Mouse (Mus musculus) frontal cortex, adult (tissue): ENCODE measurements at regions not wholly inside any gene's neighbourhood (a gene's known extent, or its start where the extent isn't known, plus 50 kb on each side); places are given as distances from the start of the nearest gene placed in this dataset.

Experiments used
- ATAC-seq: cut with Nextera tagmentation; 2 replicates; pipeline ENCODE4 v1.9.2; 2017; ENCODE audit warnings: mild to moderate bottlenecking, moderate library complexity, mixed read lengths; ENCODE audit not compliant: low TSS enrichment

DNA sequence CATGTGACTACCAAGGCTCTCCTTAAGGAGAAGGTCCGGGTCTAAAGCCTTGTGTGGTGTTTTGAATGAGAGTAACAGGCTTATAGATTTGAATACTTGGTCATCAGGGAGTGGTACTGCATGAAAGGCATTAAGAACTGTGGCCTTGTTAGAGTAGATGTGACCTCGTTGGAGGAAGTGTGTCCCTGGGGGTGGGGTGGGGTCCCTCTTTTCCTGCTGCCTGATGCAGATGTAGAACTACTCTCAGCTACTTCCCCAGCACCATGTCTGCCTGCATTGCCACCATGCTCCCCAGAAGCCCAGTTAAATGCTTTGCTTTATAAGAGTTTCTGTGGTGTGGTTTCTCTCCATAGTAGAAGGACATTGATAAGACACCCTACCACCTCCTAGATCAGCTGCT, 367.9 kb downstream of the Cbln4 start:
- no peak for ATAC-seq

DNA sequence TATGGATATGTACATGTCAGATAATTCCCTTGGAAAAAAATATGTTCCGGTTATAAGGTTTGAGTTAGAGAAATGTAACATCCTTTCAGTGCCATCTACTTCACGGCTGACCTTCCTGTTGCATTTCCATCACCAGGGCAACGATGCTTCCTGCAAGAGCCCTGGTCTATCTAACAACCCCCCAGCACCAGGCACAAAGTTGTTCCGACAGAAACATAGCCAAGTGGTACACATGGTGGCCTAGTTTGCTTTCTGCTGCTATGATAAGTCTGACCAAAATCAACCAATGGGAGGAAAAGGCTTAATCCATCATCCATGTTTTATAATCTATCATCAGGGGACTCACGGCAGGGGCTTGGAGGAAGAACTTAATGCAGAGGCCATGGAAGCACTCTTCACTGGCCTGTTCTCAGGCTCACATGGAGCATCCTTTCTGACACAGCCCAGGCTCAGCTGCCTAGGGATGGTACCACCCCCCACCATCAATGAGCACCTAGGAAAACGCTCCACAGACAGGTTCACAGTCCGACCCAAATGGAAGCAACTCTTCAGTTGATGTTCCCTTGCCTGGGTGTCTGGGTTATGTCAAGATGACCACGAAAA, 372.2 kb downstream of the Cbln4 start:
- ATAC-seq: no peak

DNA sequence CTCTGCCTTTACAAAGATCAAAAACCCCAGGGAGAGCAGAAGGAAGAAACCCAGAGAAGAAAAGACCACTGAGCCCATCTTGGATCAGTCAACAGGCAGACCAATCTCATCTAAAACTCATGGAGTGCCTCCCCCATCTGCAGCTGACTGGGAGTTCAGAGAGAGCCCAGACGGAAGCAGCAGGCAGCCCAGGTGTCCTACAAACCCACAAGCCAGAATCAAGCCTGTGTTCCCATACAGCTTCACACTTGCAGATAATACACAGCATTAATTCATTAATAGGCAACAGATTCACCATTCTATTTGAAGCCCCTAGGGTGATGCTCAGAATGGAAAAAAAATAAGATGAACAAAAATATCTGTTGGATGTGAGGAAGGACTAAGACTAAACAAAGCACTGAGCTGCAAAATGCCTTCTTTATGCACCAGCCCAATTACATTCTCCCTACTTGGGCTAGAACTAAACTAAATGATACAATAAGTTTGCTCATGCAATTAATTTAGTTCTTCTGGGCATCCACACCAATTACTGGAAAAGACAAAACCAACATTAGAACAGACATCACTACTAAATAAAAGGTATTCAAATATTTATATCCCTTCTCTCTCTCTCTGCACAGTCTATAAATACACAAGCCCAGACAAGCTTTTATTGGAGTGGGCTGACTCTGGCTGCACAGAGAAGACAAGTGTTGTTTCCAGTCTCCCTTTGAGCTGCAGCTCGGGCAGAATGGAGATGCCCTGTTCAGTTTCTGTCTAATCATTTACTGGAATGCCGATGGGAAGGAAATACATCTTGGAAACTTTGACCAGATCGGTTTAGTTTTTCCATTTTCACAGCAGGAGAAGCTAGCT, 374.2 kb downstream of the Cbln4 start:
- ATAC-seq: no peak

DNA sequence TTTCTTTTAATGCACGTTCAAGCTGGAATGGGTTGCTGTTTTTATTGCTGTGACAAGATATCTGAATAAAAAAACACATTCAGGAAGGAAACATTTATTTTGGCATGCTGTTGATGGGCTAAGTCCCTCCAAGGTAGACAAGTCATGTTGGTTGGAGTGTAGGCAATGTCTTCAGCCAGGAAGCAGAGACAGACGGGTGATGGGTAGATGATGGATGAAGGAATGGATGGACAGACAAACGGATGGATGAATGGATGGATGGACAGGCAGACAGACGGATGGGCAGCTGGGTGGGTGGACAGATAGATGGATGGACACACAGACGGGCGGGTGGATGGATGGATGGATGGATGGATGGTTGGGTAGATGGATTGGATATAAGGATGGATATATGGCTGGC, 380.7 kb downstream of the Cbln4 start:
- no peak for ATAC-seq

DNA sequence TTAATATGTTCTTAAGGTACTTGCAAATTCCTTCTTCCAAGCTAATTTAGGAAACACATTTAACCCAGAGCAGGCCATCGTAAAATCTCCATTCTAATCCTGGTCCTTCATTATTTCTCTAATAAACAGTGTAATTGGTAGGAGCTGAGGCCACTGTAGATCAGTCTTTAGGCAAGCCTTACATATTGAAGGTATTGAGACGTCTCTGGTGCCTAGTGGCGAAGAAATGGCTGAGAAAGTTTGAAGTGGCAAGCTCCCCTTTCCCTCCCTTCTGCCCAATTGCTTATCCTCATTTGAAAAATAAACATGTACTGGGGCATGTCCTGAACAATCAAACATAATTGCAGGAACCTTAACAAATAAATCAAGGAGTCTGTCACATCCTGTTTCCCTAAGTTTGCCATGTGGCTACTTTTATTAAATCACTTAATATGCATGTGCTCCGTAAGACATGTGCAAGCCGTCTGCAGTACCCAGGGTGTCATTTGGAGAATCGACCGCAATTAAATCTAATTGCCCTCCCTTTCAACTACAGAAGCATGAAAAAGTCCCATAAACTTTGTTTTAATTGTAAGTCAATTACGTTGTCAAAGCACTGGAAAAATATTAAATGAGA, 381.3 kb downstream of the Cbln4 start:
- no peak for ATAC-seq

DNA sequence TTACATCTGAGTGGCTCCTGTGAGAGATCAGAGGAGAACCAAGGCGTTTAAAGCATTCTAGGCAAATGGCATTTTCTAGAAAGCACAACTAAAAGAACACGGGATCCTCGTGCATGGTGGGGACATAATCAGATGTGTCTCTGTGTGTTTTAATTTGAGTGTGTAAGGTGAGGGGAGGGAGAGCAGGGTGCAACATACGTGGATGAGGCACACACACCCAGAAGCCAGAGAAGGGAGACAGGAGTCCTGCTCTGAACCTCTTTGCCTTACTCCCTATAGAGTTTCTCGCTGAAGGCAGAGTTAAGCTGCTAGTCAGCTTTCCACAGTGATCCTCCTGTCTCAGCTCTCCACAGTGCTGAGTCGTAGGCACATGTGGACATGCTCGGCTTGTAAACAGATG, 386.1 kb downstream of the Cbln4 start:
- no peak for ATAC-seq

DNA sequence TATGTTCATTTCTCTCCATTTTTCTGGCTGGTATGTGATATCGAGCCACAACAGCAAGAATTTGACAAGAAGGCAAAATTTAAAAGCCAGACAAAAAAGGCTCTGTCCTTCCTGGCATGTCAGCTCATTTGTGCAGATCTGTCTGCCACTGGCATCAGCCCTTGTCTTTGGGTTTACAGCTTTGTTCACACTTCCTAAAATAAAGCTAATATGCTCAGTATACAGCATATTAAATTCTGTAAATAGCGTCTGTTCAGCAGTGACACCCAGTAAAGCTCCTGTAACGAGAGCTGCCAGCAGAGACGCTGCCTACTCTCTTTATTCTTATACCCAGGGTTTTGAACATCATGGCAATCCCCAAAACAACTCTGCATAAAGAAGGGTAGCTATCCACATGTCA, 401.5 kb downstream of the Cbln4 start:
- no peak for ATAC-seq

DNA sequence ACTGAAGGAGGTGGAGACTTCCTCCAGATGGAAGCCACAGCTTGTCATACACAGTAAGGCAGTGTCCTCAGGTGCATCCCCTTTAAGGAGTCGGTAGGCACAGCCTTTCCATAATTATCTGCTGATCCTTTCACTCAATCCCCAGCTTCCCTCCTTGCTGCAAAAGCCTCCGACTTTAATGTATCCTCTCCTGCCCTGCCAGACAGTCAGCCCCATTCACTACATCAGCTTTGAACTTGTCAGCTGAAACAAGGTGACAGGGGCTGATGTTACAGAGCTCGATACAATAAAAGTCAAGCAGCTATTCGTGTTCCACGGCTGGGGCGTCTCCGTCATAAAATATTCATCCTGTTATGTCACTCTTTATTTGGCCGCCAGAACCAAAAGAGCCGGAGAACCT, 402.8 kb downstream of the Cbln4 start:
- ATAC-seq: no peak

DNA sequence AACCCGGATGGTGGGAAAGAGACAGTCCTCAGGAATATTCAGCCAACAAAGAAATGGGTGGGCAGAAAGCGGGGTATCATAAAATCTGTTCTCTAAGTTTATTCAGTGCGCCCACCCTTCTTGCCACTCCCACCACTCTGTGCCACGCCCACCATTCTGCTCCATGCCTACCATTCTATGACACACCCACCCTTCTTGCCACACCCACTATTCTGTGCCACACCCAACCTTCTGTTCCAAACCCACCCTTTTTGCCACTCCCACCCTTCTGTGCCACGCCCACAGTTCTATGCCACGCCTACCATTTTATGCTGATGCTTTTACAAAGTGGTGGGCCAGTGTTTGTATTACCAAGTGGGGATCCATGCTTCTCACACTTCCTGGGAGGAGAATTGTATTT, 404.3 kb downstream of the Cbln4 start:
- ATAC-seq: no peak

DNA sequence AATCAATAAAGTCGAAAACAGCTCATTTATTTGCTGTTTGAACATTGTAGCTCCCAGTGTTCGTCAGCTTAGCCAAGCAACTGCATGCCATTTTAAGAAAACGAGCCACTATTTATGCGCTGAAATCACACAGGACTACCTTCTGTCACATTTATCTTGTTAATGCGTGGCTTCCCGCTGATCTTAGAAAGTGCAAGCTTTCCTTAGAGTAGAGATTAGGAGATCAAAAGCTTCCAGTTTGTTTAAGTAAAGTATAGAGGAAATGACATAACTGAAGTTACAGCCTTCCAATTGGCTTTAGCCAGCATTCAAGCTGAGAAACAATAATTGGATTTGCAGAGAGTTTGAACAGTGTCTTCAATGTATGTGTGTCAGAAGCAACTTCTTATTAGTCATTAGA, 406.4 kb downstream of the Cbln4 start:
- no peak for ATAC-seq

DNA sequence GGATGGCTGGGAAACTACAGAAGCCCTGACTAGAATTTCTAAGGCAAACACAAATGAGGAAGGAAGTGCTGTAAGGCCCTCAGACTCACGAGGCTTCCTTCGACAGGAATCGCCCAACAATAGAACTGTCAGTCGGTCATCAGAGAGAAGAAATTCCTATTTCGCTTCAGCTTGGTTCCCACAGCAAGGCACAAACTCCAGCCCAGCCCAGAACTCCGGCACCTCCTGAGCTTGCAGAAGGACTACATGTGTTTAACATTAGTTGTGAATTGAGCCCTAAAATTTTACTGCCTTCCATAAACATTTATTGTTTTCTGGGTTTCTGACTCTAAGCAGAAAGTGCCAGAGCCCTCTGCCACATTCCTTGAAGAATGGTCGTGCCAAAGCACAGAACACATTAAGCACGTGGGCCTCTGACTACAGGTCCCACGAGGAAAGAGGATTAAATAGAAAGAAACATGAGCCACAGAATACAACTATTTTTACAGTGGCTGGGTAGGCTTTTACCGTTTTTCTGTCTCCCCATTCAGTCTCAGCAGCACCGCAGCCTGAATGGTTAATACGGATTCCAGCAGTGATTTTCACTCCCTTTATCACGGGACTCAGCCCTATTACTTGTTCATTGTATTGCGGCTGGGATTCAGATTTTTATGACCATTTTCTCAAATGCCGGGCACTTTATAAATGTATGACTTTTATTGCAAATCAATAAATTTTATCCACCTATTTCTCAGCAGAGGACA, 409.7 kb downstream of the Cbln4 start:
- ATAC-seq: no peak

DNA sequence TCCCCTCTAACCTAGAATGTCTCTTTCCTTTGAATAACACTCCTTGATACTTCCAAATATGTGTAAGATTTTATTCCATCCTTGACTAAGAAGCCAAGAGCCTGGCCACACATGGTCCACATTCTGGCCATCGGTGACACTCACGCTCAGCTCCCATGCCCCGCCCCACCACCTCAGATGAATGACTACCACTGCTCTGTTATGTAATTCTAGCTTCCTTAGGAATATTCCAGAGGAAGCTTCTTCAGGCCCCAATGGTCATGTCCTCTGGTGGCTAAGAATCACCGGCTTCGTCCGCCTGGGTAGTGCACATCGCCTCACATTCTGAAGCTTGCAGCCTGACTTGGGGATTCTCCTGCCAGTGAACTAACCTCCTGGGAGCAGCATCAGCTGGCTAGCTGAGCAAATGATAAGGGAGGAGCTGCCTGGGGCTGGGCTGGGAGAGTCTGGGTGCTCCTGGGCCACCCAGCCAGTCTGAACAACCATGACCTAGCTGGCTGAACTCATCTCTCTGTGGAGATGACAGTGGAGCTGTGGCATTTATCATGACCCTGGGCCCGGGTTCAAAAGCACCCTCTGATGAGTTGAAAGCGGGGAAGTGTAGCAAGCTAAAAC, 413.1 kb downstream of the Cbln4 start:
- no peak for ATAC-seq

DNA sequence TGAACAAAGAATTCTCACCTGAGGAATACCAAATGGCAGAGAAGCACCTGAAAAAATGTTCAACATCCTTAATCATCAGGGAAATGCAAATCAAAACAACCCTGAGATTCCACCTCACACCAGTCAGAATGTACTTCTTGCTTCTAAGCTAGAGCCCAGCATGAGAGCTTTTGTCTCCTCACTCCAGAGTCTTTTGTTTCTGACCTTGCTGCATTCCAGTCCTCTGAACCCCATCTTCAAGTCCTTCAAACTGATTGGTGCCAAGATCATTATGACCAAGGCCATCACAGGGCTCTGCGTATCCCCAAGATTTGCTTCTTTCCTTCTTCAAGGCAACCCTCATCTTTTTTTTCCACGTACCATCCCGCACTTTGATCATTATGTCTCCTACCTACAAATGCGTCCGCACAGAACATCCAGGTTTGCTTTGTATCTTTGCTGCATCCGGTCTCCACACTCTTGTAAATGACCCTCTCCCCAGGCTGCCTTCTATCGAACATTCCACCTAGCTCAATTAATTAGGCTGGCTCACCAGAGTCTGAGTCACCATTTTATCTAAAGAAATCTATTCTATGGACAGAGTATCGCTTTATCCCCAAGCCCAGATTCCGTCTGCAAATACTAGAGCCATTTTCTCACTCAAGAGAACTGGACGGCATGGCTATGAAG, 414.9 kb downstream of the Cbln4 start:
- no peak for ATAC-seq

DNA sequence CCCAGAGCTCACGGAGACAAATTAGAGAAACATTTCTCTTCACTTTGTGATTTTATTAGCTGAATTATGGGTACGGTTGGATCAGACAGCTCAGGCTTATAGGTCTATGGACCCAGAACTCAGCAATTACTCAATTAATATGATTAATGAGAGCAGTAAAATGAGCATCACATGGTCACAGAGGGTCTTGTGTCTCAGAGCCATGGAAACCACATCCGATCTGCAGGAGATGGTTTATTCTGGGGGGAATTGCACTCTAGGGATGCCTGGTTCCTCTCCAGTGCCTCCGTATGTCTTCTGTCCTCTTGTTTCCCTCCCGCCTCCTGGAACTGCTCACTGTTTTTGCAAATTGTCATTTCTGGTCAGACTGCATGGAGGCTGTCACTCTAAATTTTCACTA, 422.6 kb downstream of the Cbln4 start:
- ATAC-seq: no peak

DNA sequence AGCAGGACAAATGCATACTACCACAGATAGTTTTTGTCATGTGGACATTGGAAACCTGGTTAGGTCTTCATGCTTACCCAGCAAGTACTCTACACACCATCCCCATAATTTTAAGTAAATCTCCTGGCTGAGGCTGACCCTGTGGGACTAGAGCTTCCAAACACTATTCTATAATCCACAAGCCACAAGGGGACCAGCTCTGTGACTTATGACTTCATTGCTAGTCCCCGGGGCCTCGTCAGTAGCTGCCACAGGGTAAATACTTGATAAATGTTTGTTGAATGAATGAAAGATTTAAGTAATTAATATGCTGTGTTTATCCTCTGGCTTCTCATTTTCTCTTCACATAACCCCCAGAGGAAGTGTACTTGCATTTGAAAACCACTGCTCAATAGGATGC, 423.0 kb downstream of the Cbln4 start:
- no peak for ATAC-seq

DNA sequence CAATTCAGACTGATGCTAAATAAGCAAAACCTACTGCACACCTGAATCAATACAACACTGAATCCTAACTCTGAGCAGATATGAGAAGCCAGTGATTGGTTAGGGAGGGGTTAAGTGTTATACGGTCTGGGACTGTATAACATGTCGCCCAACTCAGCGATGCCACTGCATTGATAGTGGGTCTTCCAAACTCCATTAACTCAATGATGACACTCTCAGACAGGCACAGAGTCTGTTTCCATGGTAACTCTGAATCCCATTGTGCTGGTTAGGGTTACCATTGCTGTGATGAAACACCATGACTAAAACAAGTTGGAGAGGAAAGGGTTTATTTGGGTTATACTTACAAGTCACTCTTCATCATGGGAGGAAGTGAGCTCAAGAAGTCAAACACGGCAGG, 424.5 kb downstream of the Cbln4 start:
- no peak for ATAC-seq

DNA sequence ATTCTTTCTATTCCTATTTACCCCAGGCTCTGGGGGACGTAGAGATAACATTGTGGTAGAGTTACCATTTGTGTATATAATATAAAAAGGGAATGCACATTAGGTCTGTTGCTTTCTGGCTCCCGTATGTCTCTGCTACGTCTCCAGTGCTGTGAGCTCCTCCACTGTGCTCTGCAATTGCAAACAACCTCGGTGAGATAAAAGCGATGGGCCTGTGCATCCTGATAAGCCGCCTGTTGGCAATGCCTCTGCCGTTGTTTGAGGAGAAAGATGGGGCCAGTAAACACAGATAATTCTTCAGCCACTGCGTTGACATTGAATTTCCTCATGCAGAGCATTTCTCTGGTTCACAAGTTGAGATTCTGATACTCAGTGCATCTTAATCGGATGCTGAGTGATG, 424.9 kb downstream of the Cbln4 start:
- no peak for ATAC-seq

DNA sequence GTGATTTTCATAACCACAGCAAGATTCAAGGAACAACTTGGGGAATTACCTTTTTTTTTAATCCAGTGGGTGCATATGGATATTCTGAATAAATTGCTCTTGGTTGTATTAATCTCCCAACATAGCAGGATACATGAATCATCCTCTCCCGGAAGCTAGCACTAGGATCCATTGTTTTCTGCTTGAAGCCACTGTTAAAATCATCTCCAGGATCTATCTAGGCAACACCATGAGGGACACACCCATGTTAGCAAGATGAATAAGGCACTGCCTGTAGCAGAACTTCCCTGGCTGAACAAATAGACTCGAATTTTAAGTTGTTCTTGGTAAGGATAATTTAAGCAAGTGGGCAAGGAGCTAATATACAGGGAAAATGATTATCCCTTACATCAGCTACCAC, 427.8 kb downstream of the Cbln4 start:
- no peak for ATAC-seq

DNA sequence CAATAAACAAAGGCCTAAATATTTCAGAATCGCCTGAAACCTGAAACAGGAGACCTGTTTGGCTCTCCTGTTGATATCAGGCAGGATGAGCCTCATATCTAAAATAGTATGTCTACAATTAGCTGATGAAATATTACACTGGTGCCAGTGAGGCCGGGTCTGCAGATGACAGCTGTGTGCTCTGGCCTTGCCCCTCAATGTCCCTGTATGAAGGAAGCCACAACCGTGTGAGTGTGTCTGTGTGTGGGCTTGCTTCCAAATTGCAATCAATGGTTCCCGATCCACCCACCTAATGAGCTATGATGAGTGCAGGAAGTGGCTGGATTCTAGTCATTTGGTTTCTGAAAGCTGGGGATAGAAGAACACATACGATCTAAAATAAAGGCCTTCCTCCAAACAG, 438.2 kb downstream of the Cbln4 start:
- ATAC-seq: no peak

DNA sequence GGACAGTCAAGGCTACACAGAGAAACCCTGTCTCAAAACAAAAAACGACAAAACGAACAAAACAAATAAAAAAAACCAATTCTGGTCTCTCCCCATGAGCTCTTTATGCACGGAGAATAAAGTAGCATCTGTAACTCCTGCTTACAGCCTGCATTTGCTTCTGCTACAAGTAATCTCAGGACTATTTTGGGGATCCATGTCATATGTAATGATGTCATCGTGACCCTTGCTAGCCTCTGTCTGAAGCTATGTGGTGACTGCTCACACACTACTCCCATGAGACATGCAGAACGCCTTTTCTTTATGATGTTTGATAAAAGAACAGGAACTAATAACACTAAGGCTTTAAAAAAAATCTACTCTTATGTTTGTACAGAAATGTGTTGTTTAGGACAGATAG, 448.0 kb downstream of the Cbln4 start:
- ATAC-seq: no peak

DNA sequence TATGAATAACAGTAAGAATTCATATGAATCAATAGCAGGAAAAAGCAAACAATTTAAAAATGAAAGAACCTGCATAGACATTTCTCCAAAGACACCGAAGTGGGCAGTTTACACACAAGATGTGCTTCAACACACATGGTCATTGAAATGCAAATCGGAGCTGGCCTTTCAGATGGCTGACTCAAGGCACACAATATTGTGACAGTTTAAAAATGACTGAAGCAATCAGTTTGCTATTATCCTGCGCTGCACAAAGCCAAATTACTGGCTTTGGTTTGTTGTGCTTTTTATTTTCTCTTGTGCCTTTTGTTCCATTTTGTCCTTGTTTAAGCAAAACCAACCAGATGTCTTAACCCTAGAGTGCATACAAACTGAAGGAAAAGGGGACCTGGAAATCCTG, 449.4 kb downstream of the Cbln4 start:
- ATAC-seq: no peak

DNA sequence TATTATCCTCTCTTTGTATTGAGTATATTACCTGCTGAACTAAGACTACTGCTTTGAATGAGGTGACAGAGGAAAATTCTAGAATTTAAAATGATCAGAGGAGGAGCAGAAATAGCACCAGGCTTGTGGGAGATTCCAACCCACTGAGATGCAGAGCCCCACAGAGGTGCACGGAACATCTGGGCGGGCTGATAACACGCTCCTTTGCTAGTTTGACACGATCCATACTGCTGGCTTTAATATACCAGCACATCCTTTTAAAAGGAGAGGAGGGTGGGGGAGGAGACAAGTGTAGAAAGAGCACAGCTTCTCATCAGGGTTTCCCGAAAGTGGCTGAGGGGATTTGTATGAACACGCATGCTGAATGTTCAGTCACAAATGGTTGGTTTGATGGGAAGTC, 451.0 kb downstream of the Cbln4 start:
- no peak for ATAC-seq
